Mouse (Mus musculus) CH12.LX (cell line): ENCODE data around the gene Slc39a9.

Experiments used
- CTCF ChIP-seq, 2 experiments: IDR thresholded peaks in 1 of 2; conservative IDR thresholded peaks in 1 of 2; 2 replicates each; pipeline ENCODE4 v1.5.1; 2011 to 2012; ENCODE audit warnings: low read depth in 2 of 2, low read length in 2 of 2, improper control_type of control experiment in 1 of 2, inconsistent platforms in 1 of 2, mild to moderate bottlenecking in 1 of 2, moderate library complexity in 1 of 2
- EP300 ChIP-seq: IDR thresholded peaks from 2 replicates; pipeline ENCODE4 v1.6.1; 2011; ENCODE audit warnings: low read length, improper control_type of control experiment
- POLR2A ChIP-seq: IDR thresholded peaks from 2 replicates; pipeline ENCODE4 v1.6.1; 2011; ENCODE audit warnings: low read depth, mild to moderate bottlenecking, improper control_type of control experiment, low read length

DNA sequence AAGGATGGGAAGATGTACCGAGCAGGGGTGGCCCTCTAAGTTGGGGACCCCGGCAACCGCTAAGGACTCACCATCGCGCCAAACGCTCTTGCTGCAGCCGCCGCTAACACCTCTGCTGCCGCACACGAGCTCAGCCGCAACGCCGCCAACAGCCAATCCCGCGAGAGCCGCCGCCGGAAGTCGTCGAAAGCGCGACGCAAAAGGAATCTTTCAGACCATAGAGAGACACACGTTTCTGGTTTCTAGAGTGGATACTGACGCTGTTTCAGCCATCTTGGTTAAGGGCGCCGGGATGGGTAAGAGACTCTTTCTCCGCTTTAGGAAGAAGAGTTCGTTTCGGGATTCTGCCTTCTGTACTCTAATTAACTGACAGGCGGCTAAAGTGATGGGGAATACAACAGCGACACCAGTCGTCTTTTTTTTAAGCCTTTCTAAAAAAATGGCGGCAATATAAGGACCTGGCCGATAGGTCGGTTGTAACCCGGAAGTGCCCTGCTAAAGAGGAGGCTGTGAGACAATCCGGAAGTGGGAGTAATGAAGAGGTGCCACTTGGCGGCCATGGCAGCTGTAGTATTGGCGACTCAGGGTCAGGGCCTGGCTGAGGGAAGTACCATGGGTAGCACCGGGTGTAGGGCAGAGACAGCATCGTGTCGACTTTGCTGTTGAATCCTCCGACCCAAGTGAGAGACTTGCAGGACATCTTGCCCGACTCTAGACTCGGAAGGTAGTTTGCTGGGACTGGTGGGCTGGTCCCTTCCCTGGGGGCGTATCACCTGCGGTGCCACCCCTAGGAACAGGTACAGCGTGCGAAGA, at the start of gene Slc39a9, which contains the start of gene Erh:
- TF ChIP-seq EP300 (no peak), POLR2A (peak; percentile 87), CTCF (conservative IDR thresholded peaks at IDR 0.05 in 1 of 2, IDR thresholded peaks at IDR 0.05 in 1 of 2; ENCODE audit: low read depth in 2 of 2, low read length in 2 of 2) (peak in 1 of 2 experiments; percentile 17; a peak in 1 of 4 replicates)
